Mouse (Mus musculus) Muller cell, postnatal 12 days (primary cell): ENCODE measurements around the gene Supt6.

ENCODE experiments used
- DNase-seq: peaks from one replicate; pipeline ENCODE4 v3.0.0-alpha.2; 2015; ENCODE audit errors: inconsistent ontology term

The Supt6 gene

GRCm38 (mm10) chr11:78167257-78167959 lies 78.4 kb downstream of the Supt6 start:
- DNase-seq = no peak

GRCm38 (mm10) chr11:78166640-78167039 lies 79.1 kb downstream of the Supt6 start:
- no peak for DNase-seq

GRCm38 (mm10) chr11:78166161-78166560 lies 79.6 kb downstream of the Supt6 start:
- DNase-seq = no peak

- peak; percentile 94 for DNase-seq
Measured at GRCm38 (mm10) chr11:78165761-78166109, 80.1 kb downstream of the Supt6 start.

GRCm38 (mm10) chr11:78164924-78165760 lies 80.6 kb downstream of the Supt6 start, which contains the start of gene Traf4:
Gene Traf4 (minus strand): TSS chr11:78165589.
- peak; percentile 93 for DNase-seq

GRCm38 (mm10) chr11:78164604-78164923 lies 81.2 kb downstream of the Supt6 start:
- DNase-seq = no peak

- peak; percentile 47 for DNase-seq
Measured at GRCm38 (mm10) chr11:78163681-78164603, 81.8 kb downstream of the Supt6 start.

- peak; percentile 21 for DNase-seq
Measured at GRCm38 (mm10) chr11:78163045-78163444, 82.7 kb downstream of the Supt6 start.

- peak; percentile 43 for DNase-seq
Measured at GRCm38 (mm10) chr11:78162504-78162903, 83.3 kb downstream of the Supt6 start.

- DNase-seq = no peak
Measured at GRCm38 (mm10) chr11:78161968-78162367, 83.8 kb downstream of the Supt6 start.

GRCm38 (mm10) chr11:78161169-78161568 lies 84.6 kb downstream of the Supt6 start:
- DNase-seq = no peak

- no peak for DNase-seq
Measured at GRCm38 (mm10) chr11:78160675-78161074, 85.1 kb downstream of the Supt6 start.

- no peak for DNase-seq
Measured at GRCm38 (mm10) chr11:78160171-78160570, 85.6 kb downstream of the Supt6 start.

- no peak for DNase-seq
Measured at GRCm38 (mm10) chr11:78159557-78159956, 86.2 kb downstream of the Supt6 start.

- DNase-seq = peak; percentile 86
Measured at GRCm38 (mm10) chr11:78159096-78159495, 86.7 kb downstream of the Supt6 start.
